Mouse (Mus musculus) olfactory bulb, adult 2 months (tissue): Measurements from ENCODE around the gene Eif1. TPM values are rescaled to one million over a fixed set of nuclear protein-coding genes. Genes with fewer than 3 reads are reported as not detected.
"Not testable (repeated sequence)": the region's sequence is repeated elsewhere in the genome, so short reads cannot be mapped to it uniquely, and the experiment has no call there.

Source experiments
- H3K27ac ChIP-seq: fragments of 200-500 bp; 2 replicates; pipeline ENCODE4 v1.5.1; 2012; ENCODE audit warnings: low read depth, low read length; ENCODE audit not compliant: insufficient read depth
- H3K4me1 ChIP-seq: fragments of 200-500 bp; 2 replicates; pipeline ENCODE4 v1.6.1; 2012; ENCODE audit warnings: low read length; ENCODE audit not compliant: control insufficient read depth, insufficient read depth
- H3K4me3 ChIP-seq: fragments of 200-500 bp; 2 replicates; pipeline ENCODE4 v1.5.1; 2012; ENCODE audit warnings: mild to moderate bottlenecking, low read depth, low read length, moderate library complexity; ENCODE audit not compliant: insufficient read depth
- CTCF ChIP-seq: fragments of 200-500 bp; IDR thresholded peaks from 2 replicates; pipeline ENCODE4 v1.5.1; 2012; ENCODE audit warnings: low read depth, mild to moderate bottlenecking, low read length, moderate library complexity; ENCODE audit not compliant: insufficient read depth
- POLR2A ChIP-seq: fragments of 200-500 bp; IDR thresholded peaks from 2 replicates; pipeline ENCODE4 v1.6.1; 2012; ENCODE audit warnings: mild to moderate bottlenecking, low read depth, low read length, moderate library complexity; ENCODE audit not compliant: insufficient read depth
- WGBS: fragments of 180-500 bp; shearing (Covaris S2); methylation state at CpG from one replicate; pipeline ENCODE4 v1.1.7; 2018; 5-methylcytosine and 5-hydroxymethylcytosine counted together
- polyA plus RNA-seq: library from polyadenylated mRNA; stranded (reverse); fragments of >200 nt; gene quantifications from 2 replicates; pipeline ENCODE4 v1.2.4, GENCODE M21; 2012; ENCODE audit warnings: low replicate concordance; ENCODE audit not compliant: missing spikeins, insufficient read depth, insufficient read length

Gene Eif1
- polyA plus RNA-seq, 1 experiment = not detected

- Histone ChIP-seq H3K4me1 (peaks cover 9% of the 10 kb centered on the region), H3K27ac (no peak overlapping the region), H3K4me3 (no peak overlapping the region)
- no peak for TF ChIP-seq POLR2A
- no peak for TF ChIP-seq CTCF
- 91% methylated on average over 5 of the region's 5 CpGs for WGBS
Observed at GRCm38 (mm10) chr11:100307900-100308299, 11.8 kb upstream of the Eif1 start.

GRCm38 (mm10) chr11:100308672-100309071 lies 11.0 kb upstream of the Eif1 start:
- not testable (repeated sequence) for H3K4me3 ChIP-seq, H3K27ac ChIP-seq
- H3K4me1 ChIP-seq = peaks cover 13% of the 10 kb centered on the region
- WGBS = 88% methylated on average over 5 of the region's 6 CpGs

GRCm38 (mm10) chr11:100311656-100312055 lies 8.0 kb upstream of the Eif1 start:
- TF ChIP-seq POLR2A (no peak), CTCF (no peak)
- 63% methylated on average over 1 of the region's 1 CpGs for WGBS
- H3K27ac ChIP-seq = peak overlapping the region; percentile 94; the same call in 1 of the 2 replicates

GRCm38 (mm10) chr11:100312096-100312679 lies 7.5 kb upstream of the Eif1 start:
- H3K4me1 ChIP-seq = peaks cover 19% of the 10 kb centered on the region
- 15% methylated on average over 5 of the region's 5 CpGs for WGBS
- H3K27ac ChIP-seq = peak overlapping the region; percentile 94
- no peak for TF ChIP-seq POLR2A
- TF ChIP-seq CTCF = no peak
- no peak overlapping the region for H3K4me3 ChIP-seq

More at GRCm38 (mm10) chr11:100311656-100312055, 8.0 kb upstream of the Eif1 start:
- no peak overlapping the region for H3K4me3 ChIP-seq
- peaks cover 19% of the 10 kb centered on the region for H3K4me1 ChIP-seq

GRCm38 (mm10) chr11:100313424-100313823 lies 6.3 kb upstream of the Eif1 start:
- H3K27ac ChIP-seq = peak overlapping the region; percentile 66
- no peak for TF ChIP-seq POLR2A
- no peak for TF ChIP-seq CTCF
- WGBS = 95% methylated on average over 6 of the region's 6 CpGs
- no peak overlapping the region for H3K4me3 ChIP-seq
- peaks cover 19% of the 10 kb centered on the region for H3K4me1 ChIP-seq

- Histone ChIP-seq H3K27ac (no peak overlapping the region), H3K4me3 (no peak overlapping the region), H3K4me1 (peaks cover 21% of the 10 kb centered on the region)
- 87% methylated on average over 5 of the region's 5 CpGs for WGBS
- TF ChIP-seq POLR2A (no peak), CTCF (no peak)
Observed at GRCm38 (mm10) chr11:100315439-100315838, 4.2 kb upstream of the Eif1 start.

- Histone ChIP-seq H3K4me3 (no peak overlapping the region), H3K4me1 (peaks cover 15% of the 10 kb centered on the region), H3K27ac (no peak overlapping the region)
- 80% methylated on average over 6 of the region's 6 CpGs for WGBS
- no peak for TF ChIP-seq POLR2A
- no peak for TF ChIP-seq CTCF
Observed at GRCm38 (mm10) chr11:100317826-100318380, 1.8 kb upstream of the Eif1 start.

- Histone ChIP-seq H3K4me1 (peaks cover 9% of the 10 kb centered on the region), H3K4me3 (no peak overlapping the region), H3K27ac (no peak overlapping the region)
- 87% methylated on average over 10 of the region's 10 CpGs for WGBS
- TF ChIP-seq POLR2A (no peak), CTCF (no peak)
Observed at GRCm38 (mm10) chr11:100318529-100319451, 895 bp upstream of the Eif1 start.

- TF ChIP-seq CTCF = no peak
- TF ChIP-seq POLR2A = peak; percentile 89
- under 1% methylated on average over 40 of the region's 40 CpGs for WGBS
- H3K4me3 ChIP-seq = peak overlapping the region; percentile 81
- H3K27ac ChIP-seq = peak overlapping the region; percentile 90
- H3K4me1 ChIP-seq = peaks cover 8% of the 10 kb centered on the region
Observed at GRCm38 (mm10) chr11:100320172-100320630, 516 bp downstream of the Eif1 start.

GRCm38 (mm10) chr11:100320701-100321410 lies 1.2 kb downstream of the Eif1 start:
- H3K4me1 ChIP-seq = not testable (repeated sequence)
- peak overlapping the region; percentile 81 for H3K4me3 ChIP-seq
- WGBS = 13% methylated on average over 11 of the region's 11 CpGs
- H3K27ac ChIP-seq = 0 out of 2 replicates have a peak overlapping the region, but pooled peaks have one; percentile 49

- not testable (repeated sequence) for H3K4me1 ChIP-seq, H3K27ac ChIP-seq, H3K4me3 ChIP-seq
- WGBS = 56% methylated on average over 7 of the region's 7 CpGs
Observed at GRCm38 (mm10) chr11:100321479-100322305, 2.0 kb downstream of the Eif1 start.
